ENCODE assay signal across 25 mouse cellular contexts in genomic region chr2:27432599-27432998, GRCm38 (mm10). TPM values are rescaled to one million over a fixed set of nuclear protein-coding genes. Genes with fewer than 3 reads are reported as not detected.
DNase-seq lines count a peak whose midpoint lies in the region; ATAC-seq and TF ChIP-seq lines count a peak whose summit lies in the region.
"Had no signal": no experiment of that assay in that cellular context is flagged by ENCODE, and none has a peak within 500 bp of the region (broad histone marks: within the 10 kb centered on the region; RNA-seq: fewer than 3 reads in every experiment).

No protein-coding gene starts in this region.

- peaks cover 4% of the 10 kb centered on the region; the same call in 1 of the 2 replicates for H3K4me1 ChIP-seq in forebrain, embryonic 16.5 days (replicated peaks; ENCODE audit: control insufficient read depth, insufficient read depth, low read length)
- H3K4me1 ChIP-seq in forebrain, embryonic 14.5 days (ENCODE audit: control insufficient read depth, insufficient read depth, low read length): no peaks in the 10 kb centered on the region
- H3K4me1 ChIP-seq in CH12.LX (ENCODE audit: control insufficient read depth in 1 of 2, insufficient read depth in 2 of 2): peaks cover 11 to 44% of the 10 kb centered on the region in 2 experiments
- peaks cover 4% of the 10 kb centered on the region; the same call in 1 of the 2 replicates for H3K4me1 ChIP-seq in midbrain, embryonic 14.5 days (ENCODE audit: control insufficient read depth, insufficient read depth, low read length)

- H3K27me3 ChIP-seq in forebrain, embryonic 16.5 days (replicated peaks; ENCODE audit: control insufficient read depth, insufficient read depth, low read length): no peaks in the 10 kb centered on the region
- no peaks in the 10 kb centered on the region for H3K27me3 ChIP-seq in forebrain, embryonic 14.5 days (replicated peaks; ENCODE audit: control insufficient read depth, insufficient read depth, low read length)
- no peaks in the 10 kb centered on the region for H3K27me3 ChIP-seq in CH12.LX (replicated peaks)
- H3K27me3 ChIP-seq in splenic B cell, adult 2 months (ENCODE audit: control insufficient read depth, insufficient read depth, low read length, poor library complexity, severe bottlenecking): no peaks in the 10 kb centered on the region
- no peaks in the 10 kb centered on the region for H3K27me3 ChIP-seq in midbrain, embryonic 14.5 days (ENCODE audit: control insufficient read depth, insufficient read depth, low read length)
- H3K27me3 ChIP-seq: forebrain, embryonic 12.5 days; stomach, embryonic 15.5 days had no signal

- no peaks in the 10 kb centered on the region for H3K36me3 ChIP-seq in forebrain, embryonic 16.5 days (ENCODE audit: control insufficient read depth, insufficient read depth)
- no peaks in the 10 kb centered on the region for H3K36me3 ChIP-seq in forebrain, embryonic 14.5 days (ENCODE audit: control insufficient read depth, insufficient read depth, low read length)
- H3K36me3 ChIP-seq in CH12.LX (replicated peaks in 1 of 2; ENCODE audit: control insufficient read depth in 1 of 2, insufficient read depth in 1 of 2, low read length in 1 of 2): no peaks in the 10 kb centered on the region
- H3K36me3 ChIP-seq in splenic B cell, adult 2 months (ENCODE audit: control insufficient read depth, insufficient read depth, low read length, poor library complexity, severe bottlenecking): no peaks in the 10 kb centered on the region
- no peaks in the 10 kb centered on the region for H3K36me3 ChIP-seq in midbrain, embryonic 14.5 days (ENCODE audit: control insufficient read depth, insufficient read depth, low read length)
- H3K36me3 ChIP-seq: forebrain, embryonic 12.5 days; heart, embryonic 12.5 days; liver, embryonic 12.5 days; stomach, embryonic 15.5 days had no signal

- in situ Hi-C loops in CH12.LX (cut with MboI; ENCODE audit: low pct_ligation_motif_present, low pct_unique_long_range_greater_than_20kb, low sequenced_read_pairs): loop anchor here (25.0 kb wide), 1 partner anchor 345 kb away; the partner anchor contains the start of gene Adamtsl2

- no peak overlapping the region for H3K9ac ChIP-seq in forebrain, embryonic 16.5 days (replicated peaks; ENCODE audit: low read depth, low read length)
- H3K9ac ChIP-seq in forebrain, embryonic 14.5 days (ENCODE audit: low read length): no peak overlapping the region
- no peak overlapping the region for H3K9ac ChIP-seq in CH12.LX (ENCODE audit: insufficient read depth, low read depth)
- no peak overlapping the region for H3K9ac ChIP-seq in midbrain, embryonic 14.5 days (replicated peaks; ENCODE audit: low read length)
- H3K9ac ChIP-seq: forebrain, embryonic 12.5 days; heart, embryonic 12.5 days; hindbrain, embryonic 14.5 days; liver, embryonic 12.5 days; liver, postnatal 0 days; stomach, embryonic 15.5 days had no signal

- 77% methylated on average over 2 of the region's 2 CpGs for WGBS in forebrain, embryonic 16.5 days
- 81% methylated on average over 2 of the region's 2 CpGs for WGBS in forebrain, embryonic 14.5 days
- 81% methylated on average over 2 of the region's 2 CpGs for WGBS in midbrain, embryonic 14.5 days

- TF ChIP-seq CTCF in CH12.LX (conservative IDR thresholded peaks at IDR 0.05 in 1 of 2, IDR thresholded peaks at IDR 0.05 in 1 of 2; ENCODE audit: low read depth in 2 of 2, low read length in 2 of 2): no peak

- dilution Hi-C loops in CH12.LX (cut with MboI; ENCODE audit: extremely low pct_ligation_motif_present, extremely low pct_unique_long_range_greater_than_20kb, low sequenced_read_pairs): no loop called here

- no peak for DNase-seq in forebrain, embryonic 14.5 days (ENCODE audit: low spot score)
- no peak for DNase-seq in CH12.LX (ENCODE audit: extremely low read depth)
- DNase-seq in splenic B cell, adult 2 months (ENCODE audit: low read depth, low spot score): peak; percentile 57
- peak; percentile 64 for DNase-seq in thymus, postnatal 25 days
- DNase-seq in midbrain, embryonic 14.5 days: no peak
- DNase-seq in frontal cortex, postnatal 25 days (ENCODE audit: low spot score in 2 of 2): no peak
- no peak for DNase-seq in kidney, postnatal 10 days
- DNase-seq: adrenal gland, postnatal 14 days; cerebellum, adult 11-12 months; cerebellum, postnatal 10 days; heart, adult 2 months; kidney, adult 11 months; kidney, postnatal 25 days; left cerebral cortex, postnatal 4 days; liver, postnatal 0 days; lung, postnatal 36 days had no signal

- H3K4me3 ChIP-seq in forebrain, embryonic 16.5 days (replicated peaks; ENCODE audit: low read length): no peak overlapping the region
- H3K4me3 ChIP-seq in forebrain, embryonic 14.5 days (ENCODE audit: low read depth, low read length): no peak overlapping the region
- no peak overlapping the region for H3K4me3 ChIP-seq in CH12.LX (replicated peaks in 1 of 3; ENCODE audit: low read depth in 2 of 3, low read length in 2 of 3, poor library complexity in 1 of 3)
- no peak overlapping the region for H3K4me3 ChIP-seq in midbrain, embryonic 14.5 days (replicated peaks; ENCODE audit: low read depth, low read length)
- H3K4me3 ChIP-seq: erythroblast, embryonic 14.5 days; forebrain, embryonic 12.5 days; heart, adult 2 months; heart, embryonic 12.5 days; liver, embryonic 12.5 days; stomach, embryonic 15.5 days had no signal

- no peak for TF ChIP-seq RAD21 in CH12.LX (IDR thresholded peaks at IDR 0.05; ENCODE audit: low read depth, low read length)

- no peak for TF ChIP-seq POLR2A in CH12.LX (IDR thresholded peaks at IDR 0.05; ENCODE audit: low read depth, low read length)

- no peaks in the 10 kb centered on the region for H3K9me3 ChIP-seq in forebrain, embryonic 16.5 days (ENCODE audit: control insufficient read depth, low read length)
- no peaks in the 10 kb centered on the region for H3K9me3 ChIP-seq in forebrain, embryonic 14.5 days (replicated peaks; ENCODE audit: control insufficient read depth, low read length)
- H3K9me3 ChIP-seq in CH12.LX (replicated peaks; ENCODE audit: low read length): no peaks in the 10 kb centered on the region
- H3K9me3 ChIP-seq in midbrain, embryonic 14.5 days (ENCODE audit: control insufficient read depth, low read length): no peaks in the 10 kb centered on the region
- H3K9me3 ChIP-seq: forebrain, embryonic 12.5 days; heart, embryonic 12.5 days; liver, embryonic 12.5 days; stomach, embryonic 15.5 days had no signal

- no peaks in the 10 kb centered on the region for H3K79me2 ChIP-seq in CH12.LX (replicated peaks; ENCODE audit: control insufficient read depth, extremely low read depth, insufficient read depth, poor library complexity, severe bottlenecking)

- H3K4me2 ChIP-seq in forebrain, embryonic 16.5 days (ENCODE audit: low read length): no peak overlapping the region
- H3K4me2 ChIP-seq in forebrain, embryonic 14.5 days (ENCODE audit: low read length): no peak overlapping the region
- no peak overlapping the region for H3K4me2 ChIP-seq in CH12.LX (ENCODE audit: insufficient read depth, low read depth, poor library complexity, severe bottlenecking)
- no peak overlapping the region for H3K4me2 ChIP-seq in midbrain, embryonic 14.5 days (ENCODE audit: low read length)
- H3K4me2 ChIP-seq: forebrain, embryonic 12.5 days; heart, embryonic 12.5 days; hindbrain, embryonic 14.5 days; liver, embryonic 12.5 days; midbrain, embryonic 11.5 days; stomach, embryonic 15.5 days had no signal

- no peak for ATAC-seq in forebrain, embryonic 16.5 days
- no peak for ATAC-seq in forebrain, embryonic 14.5 days
- ATAC-seq in midbrain, embryonic 14.5 days (ENCODE audit: low FRiP score, low TSS enrichment): no peak
- ATAC-seq: inflammation-experienced regulatory T-cells, adult 6 months; liver, embryonic 12.5 days; liver, postnatal 0 days had no signal

- peak overlapping the region; percentile 40; the same call in 1 of the 2 replicates for H3K27ac ChIP-seq in forebrain, embryonic 16.5 days (ENCODE audit: low read length)
- no peak overlapping the region for H3K27ac ChIP-seq in forebrain, embryonic 14.5 days (ENCODE audit: low read depth, low read length)
- no peak overlapping the region for H3K27ac ChIP-seq in CH12.LX (ENCODE audit: insufficient read depth, low read depth)
- H3K27ac ChIP-seq in midbrain, embryonic 14.5 days (replicated peaks; ENCODE audit: low read depth, low read length): no peak overlapping the region
- H3K27ac ChIP-seq: forebrain, embryonic 12.5 days; heart, adult 2 months; hindbrain, embryonic 14.5 days; liver, embryonic 12.5 days; stomach, embryonic 15.5 days had no signal

- no peak for TF ChIP-seq EP300 in CH12.LX (IDR thresholded peaks at IDR 0.05; ENCODE audit: low read length)

TF ChIP-seq in CH12.LX, 34 proteins besides CTCF, POLR2A, EP300 and RAD21:
- TF ChIP-seq ZNF384 (IDR thresholded peaks at IDR 0.05; ENCODE audit: low read depth, low read length): peak; percentile 85
- no peak for TF ChIP-seq JUN (IDR thresholded peaks at IDR 0.05; ENCODE audit: insufficient read depth, low read depth, low read length)

RNA-seq across cellular contexts. Expression of gene Vav2, which starts 5.8 kb away (rescaled TPM):
- polyA plus RNA-seq in forebrain, embryonic 16.5 days (2015; fragmentation: Nextera tagmentation; extraction: Ambion mirVana): 11.9 and 13.1 TPM in 2 replicates
- polyA plus RNA-seq in forebrain, embryonic 14.5 days (2014; fragmentation: Nextera tagmentation; extraction: Ambion mirVana): 7.4 and 8.9 TPM in 2 replicates
- total RNA-seq in CH12.LX (2012; rRNA removed) (46.6 and 48.5 TPM in 2 replicates), CH12.LX (2014; rRNA removed) (31.5 and 31.7 TPM in 2 replicates)
- 46.8 and 47.3 TPM in 2 replicates for polyA plus RNA-seq in CH12.LX (2012; ENCODE audit: insufficient read length, low read depth)
- 14.1 and 16.4 TPM in 2 replicates for polyA plus RNA-seq in midbrain, embryonic 14.5 days (2014; fragmentation: Nextera tagmentation; extraction: Ambion mirVana)

RNA-seq across cellular contexts. Expression of gene Brd3os, which starts 9.5 kb away (rescaled TPM):
- polyA plus RNA-seq in forebrain, embryonic 16.5 days (2015; fragmentation: Nextera tagmentation; extraction: Ambion mirVana): 31.6 and 34.3 TPM in 2 replicates
- polyA plus RNA-seq in forebrain, embryonic 14.5 days (2014; fragmentation: Nextera tagmentation; extraction: Ambion mirVana): 34.3 and 38.1 TPM in 2 replicates
- total RNA-seq in CH12.LX (2012; rRNA removed) (0.92 and 2.1 TPM in 2 replicates), CH12.LX (2014; rRNA removed) (0.74 and 1.2 TPM in 2 replicates)
- 1.2 and 1.8 TPM in 2 replicates for polyA plus RNA-seq in CH12.LX (2012; ENCODE audit: insufficient read length, low read depth)
- polyA plus RNA-seq in midbrain, embryonic 14.5 days (2014; fragmentation: Nextera tagmentation; extraction: Ambion mirVana): 37.8 and 45.1 TPM in 2 replicates
- polyA plus RNA-seq: erythroblast, embryonic 14.5 days; inflammation-experienced regulatory T-cells, adult 6 months had no signal

Comparison
In these comparisons a context has a peak if more than half of its experiments do, and no peak if none do; other contexts are left out.
1. DNase-seq: peak in splenic B cell, adult 2 months (single experiment) and thymus, postnatal 25 days (single experiment); none in forebrain, embryonic 14.5 days (single experiment), CH12.LX (single experiment), midbrain, embryonic 14.5 days (single experiment), frontal cortex, postnatal 25 days (0 of 2) and kidney, postnatal 10 days (single experiment).
2. RNA of gene Brd3os, which starts 9.5 kb away (polyA plus RNA-seq): 37.8 to 45.1 TPM in midbrain, embryonic 14.5 days, 31.6 to 34.3 TPM in forebrain, embryonic 16.5 days and 34.3 to 38.1 TPM in forebrain, embryonic 14.5 days; 1.2 to 1.8 TPM in CH12.LX; every median in the first group is over 10 times any median in the second.